Mouse (Mus musculus): ENCODE results near the gene Kcnj8. TPM values are rescaled to one million over a fixed set of nuclear protein-coding genes. Genes with fewer than 3 reads are reported as not detected.

The Kcnj8 gene
- polyA plus RNA-seq (2017; shearing (Covaris generic)), result under 1 TPM in 1 of 2 experiments, not detected in 1; 0.20 TPM

DNA sequence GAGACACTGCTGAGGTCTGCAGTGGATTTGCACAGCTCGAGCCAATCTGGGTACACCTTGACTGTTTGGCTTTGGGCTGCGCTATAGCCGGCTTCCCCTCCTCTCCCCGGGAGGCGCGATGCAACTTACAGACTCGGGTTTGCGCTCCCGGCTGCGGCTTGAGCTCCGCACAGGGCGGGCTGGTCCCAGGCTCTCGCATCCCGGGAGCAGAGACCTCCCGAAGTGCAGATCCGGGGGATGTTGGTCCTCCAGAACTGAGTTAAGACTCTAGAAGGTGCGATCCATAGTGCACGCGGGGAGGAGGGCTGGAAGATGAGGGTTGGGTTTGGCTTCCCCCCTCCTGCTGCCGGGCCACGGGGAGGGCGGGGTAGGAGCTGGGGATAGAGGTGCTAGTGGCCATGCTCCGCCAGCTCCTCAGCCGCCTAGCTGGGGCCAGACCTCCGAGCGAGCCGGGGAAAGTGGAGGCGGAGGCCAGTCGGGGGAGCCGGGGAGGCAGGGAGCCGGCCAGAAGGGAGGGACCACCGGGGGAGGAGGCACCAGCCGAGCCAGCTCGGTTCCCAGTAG lies at the start of gene Kcnj8:
Gene Kcnj8, minus strand, starts transcription at position 560 of the 564 bp plus-strand sequence.
- peak; percentile 30 for ATAC-seq

DNA sequence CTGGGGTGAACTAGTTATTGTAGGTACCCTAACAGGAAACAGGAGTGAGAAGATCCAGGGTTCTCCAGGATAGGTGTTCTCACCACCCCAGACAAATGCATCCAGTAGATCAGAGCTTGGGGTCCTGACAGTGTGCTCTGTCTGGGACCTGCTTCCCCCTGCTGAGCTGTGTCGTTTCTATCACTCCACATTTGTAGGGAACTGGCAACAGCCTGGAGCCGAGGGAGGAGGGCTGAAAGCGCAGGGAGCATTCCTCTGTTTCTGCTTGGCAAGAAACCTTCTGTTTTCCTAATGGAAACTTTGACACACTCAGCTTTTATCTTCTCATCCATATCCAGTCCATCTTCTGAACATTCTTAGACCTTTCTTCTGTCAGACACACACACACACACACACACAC lies 45.2 kb upstream of the Kcnj8 start:
- no peak for ATAC-seq

DNA sequence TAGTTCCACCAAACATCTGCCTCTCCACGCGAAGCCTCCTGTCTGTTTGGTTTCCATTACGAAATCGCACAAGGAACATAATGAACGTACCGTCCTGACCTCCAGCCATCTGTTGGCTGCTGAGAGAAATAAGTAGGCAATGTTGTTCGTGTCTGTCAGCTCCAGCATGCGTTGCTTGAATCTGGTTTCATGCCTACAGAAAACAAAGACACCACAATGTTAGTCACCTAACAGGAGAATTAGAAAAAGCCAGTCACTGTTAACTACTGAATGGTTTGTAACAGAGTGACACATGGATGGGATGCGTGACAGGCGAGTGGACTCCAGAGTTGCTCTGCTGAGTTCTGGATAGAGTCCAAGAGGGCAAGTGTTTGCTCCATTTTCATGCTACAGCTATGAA lies 42.9 kb upstream of the Kcnj8 start:
- no peak for ATAC-seq

DNA sequence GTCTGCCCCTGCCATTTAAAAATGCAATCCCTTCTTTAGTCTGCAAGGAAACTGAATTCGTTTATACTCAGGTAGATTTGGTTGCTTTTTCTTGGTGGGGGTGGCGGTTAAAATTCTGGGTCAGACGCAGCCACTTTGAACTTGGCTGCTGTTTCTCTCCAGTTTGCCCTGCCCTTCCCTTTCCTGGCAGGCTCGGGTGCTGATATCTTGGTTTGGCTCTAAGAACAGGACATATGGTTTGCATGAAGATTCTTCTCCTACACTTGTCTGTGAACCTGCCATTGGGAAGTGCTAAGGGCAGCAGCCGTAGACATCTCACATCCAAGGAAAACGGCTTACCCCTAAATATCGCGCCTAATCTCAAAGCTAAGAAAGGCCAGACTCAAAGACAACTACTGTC lies 41.0 kb upstream of the Kcnj8 start:
- ATAC-seq, result no peak

DNA sequence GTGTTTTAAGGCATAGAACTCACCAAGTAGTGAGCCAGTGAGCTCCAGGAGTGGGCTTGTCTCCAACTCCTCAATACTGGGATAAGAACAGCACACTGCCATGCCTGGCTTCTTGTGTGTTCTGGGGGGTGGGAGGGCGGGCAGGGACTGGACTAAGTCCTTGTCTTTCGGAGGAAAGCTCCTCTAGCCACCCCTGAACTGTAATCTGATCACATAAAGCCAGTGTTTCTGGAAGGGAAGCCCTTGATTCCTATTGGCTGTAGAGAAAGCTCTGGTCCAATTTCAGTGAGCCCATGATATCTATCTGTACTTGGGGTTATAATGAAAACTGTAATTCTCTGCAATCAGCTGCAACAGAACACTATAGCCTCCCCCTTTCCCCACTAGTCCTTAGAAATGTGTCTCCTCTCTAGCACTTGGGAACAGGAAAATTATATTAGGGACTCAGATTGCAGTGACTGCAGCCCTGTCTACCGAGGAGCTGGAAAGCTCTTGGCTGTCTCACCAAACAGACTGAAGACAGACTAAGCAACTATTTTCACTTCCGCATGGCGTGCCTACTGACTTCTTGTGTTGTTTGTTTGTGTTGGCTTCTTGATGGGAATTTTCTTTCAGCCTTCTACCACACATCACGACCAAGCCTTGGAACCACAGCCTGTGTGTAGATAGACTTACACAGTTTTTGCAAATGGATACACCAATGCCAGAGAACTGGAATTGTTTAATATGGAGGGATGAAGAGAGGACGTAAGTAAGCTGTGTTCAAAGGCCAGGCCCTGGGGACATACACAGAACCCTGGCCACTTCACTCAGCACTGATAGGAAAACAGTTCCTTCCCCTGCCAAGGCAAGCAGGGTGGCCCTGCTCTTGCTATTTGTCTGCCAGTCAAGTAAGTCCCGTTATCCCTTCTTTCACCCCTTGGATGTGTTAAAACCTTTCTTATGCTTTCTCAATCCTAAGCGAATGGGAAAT lies 38.3 kb upstream of the Kcnj8 start:
- no peak for ATAC-seq

DNA sequence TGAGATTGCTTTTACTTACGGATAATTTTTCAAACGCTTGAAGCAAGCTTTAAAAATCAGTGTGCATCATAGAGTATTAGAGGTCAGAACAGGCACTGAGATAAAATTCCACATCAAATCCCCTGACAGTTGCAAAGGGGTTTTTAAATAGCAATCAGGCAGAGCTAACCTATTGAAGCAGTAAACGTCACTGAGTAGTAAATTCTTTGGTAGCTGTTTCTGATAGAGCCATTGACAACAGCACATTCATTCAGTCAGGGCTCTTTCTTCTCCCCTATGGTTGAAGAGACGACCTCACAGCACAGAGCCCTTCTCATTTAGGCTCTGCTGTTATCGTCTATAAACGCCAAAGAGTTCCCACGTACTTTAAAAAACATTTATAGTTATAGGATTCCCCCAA lies 35.7 kb upstream of the Kcnj8 start:
- ATAC-seq, result no peak

DNA sequence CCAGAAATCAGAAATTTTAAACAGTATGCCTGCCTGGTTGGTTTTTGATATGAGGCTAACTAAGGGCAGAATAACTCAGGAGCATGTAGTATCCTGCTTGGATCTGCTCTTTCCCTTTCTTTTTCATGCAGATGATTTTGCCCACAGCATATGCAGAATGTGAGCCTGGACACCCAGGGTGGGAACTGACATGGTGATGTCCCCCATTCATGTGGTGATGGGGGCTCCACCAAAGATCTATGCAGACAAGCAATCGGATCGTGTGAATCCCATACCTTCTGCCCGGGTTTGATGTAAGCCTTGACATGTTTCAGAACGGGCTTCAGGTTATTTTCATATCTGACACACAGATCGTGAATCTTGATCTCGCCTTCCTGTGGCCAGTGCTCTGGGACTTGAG lies 31.4 kb upstream of the Kcnj8 start:
- no peak for ATAC-seq

DNA sequence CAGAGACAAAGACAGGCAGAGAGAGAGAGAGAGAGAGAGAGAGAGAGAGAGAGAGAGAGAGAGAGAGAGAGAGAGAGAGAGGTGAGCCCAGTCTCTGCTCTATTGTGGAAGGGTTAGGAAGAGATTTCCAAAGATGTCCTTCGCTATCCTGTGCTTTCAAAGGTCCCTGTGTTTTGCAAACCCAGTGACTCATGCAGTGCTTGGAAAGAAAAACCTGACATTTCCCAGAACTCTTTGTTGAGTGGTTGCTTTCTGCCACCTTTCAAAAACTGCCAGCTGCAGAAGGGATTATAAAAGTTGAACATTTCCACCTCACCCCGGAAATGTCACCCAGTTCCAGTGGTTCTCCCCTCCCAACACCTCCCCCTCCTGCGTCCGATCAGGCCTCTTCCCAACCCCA lies 7.4 kb upstream of the Kcnj8 start:
- no peak for ATAC-seq

DNA sequence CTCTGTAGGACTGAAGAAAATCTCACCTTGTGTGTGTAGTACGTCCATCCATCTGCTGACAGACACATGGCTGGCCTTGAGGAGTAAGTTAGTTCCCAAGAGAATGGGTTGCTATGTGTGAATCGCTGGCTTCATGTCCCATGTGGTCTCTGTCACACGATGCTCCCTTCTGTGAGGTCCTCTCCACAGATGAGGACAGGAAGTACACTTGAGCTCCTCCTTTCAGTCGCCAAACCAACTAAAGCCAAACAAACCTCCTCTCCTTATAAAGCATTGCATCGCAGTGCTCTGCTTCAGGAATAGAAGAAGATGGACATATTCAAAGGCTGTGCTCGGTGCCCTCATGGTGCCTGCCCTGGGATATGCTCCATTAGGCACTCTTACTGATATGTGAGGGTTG lies 6.4 kb upstream of the Kcnj8 start:
- no peak for ATAC-seq

DNA sequence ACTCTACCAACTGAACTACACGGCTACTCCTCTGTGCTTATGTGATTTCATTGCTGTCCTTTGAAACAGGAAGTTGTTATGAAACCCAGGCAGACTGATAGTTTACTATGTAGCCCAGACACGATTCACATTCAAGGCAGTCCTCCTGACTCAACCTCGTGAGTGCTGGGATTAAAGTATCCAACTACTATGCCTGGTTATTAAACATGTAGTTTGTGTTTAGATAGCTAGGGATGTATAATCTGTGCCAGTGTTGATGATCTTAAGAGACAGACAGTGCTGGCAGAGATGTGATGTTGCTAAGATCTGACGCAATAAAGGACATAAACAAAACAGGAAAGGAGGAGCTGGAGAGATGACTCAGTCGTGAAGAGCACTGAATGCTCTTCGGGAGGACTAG lies 1.5 kb upstream of the Kcnj8 start:
- peak; percentile 41 for ATAC-seq

DNA sequence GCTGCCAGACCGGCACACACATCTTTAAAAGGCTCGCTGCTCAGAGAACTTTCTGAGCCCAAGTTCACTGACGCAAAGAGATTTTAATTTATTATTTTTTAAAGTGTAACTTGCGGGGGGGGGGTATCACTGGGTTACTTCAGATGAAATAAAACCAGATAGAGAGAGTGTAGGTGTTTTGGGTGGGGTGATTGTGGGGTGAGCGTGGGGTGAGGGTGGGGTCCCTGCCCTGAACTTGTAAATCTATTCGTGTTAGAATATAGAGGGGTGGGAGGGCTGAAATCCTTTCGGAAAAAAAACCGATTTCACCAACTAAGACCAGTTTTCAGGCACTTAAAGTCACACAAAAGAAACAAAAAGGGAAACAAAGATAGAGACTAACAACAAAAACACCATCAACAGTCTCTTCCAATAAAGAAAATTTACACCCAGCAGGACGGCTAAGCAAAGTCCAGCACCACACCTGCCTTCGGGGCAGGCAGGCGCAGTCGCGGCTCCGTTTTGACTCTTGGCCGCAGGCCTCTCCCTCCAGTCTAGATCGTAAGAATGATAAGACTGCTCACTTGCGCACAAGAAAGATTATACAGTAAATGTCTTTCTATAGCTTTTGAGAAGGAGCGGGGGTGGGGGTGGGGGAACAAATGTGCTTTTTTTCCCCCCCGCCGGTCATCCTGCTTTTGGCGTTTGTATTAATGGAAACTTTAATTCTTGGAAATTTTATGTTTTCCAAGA lies 381 bp upstream of the Kcnj8 start:
- ATAC-seq, result no peak

DNA sequence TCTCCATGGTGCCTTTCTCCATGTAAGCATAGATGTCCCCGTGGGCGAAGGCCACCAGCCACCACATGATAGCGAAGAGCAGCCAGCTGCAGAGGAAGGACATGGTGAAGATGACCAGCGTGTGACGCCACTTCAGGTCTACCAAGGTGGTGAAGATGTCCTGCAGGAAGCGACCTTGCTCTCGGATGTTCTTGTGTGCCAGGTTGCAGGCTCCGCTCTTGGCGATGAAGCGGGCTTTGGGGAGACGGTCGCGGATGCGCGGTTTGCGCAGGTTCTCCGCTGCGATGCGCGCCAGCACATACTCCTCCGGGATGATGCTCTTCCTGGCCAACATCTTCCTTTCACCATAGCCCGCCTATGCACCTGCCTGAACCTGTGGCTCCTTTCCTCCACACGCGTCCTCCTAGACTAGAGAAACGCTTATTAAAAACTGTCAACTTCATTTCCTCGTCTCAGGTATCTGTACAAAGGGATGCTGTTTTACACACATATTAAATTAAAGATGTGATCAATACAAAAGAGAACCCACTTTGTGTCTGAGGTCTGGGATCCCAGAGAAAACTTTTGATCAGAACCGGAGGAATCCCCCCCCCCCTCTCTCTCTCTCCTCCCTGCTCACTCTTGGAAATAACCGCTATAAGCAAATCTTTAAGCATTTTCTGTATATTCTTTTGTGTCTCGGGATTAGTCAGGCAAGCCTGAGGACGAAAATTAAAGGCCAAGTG lies 1.2 kb downstream of the Kcnj8 start:
- ATAC-seq, result no peak

DNA sequence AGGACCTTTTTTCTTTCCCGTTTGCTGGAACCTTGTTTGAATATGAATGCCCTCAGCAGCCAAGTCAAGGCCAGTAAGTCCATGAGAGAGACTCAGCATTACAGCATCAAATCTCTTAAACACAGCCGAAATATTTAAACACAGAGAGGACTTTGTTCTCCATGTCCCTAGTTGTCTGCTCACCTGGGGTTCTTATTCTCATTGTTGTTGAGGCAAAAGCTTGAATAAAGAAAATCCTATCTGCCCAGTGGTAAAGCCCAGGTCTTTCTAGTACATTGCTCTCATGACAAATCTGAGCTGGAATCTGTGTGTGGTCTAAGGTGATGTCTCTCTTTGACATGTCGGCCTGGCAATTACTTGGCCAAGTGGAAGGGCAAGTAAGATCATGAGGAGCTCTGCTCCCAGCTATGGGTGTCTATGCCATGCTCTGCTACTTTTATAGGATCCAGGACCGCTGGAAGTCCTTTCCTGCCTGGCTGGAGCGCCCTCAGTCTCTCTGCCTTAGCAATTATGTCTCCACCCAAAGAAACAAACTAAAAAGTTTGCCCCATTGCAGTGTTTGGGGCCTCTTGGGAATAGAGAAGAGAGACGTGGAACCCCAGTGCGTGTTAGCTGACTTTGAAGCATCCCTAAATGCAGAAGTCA lies 2.6 kb downstream of the Kcnj8 start:
- ATAC-seq, result no peak

DNA sequence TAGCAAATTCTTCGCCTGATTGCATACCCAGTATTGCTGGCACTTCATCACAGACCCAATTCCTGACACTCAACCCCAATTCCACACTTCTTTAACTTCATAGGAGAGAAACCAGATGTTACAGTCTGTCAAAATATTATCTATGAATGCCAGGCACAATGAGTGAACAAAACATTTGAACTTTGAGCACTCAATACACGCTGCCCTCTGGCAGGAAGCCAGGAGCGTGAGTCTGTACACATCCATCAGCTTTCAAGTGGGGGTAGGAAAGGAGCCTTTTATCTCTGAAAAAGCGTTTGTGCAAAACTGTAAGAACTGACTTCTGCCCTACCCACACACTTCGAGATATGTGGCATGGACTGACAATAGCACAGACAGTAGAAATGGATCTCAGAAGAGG lies 4.0 kb downstream of the Kcnj8 start:
- ATAC-seq, result no peak

DNA sequence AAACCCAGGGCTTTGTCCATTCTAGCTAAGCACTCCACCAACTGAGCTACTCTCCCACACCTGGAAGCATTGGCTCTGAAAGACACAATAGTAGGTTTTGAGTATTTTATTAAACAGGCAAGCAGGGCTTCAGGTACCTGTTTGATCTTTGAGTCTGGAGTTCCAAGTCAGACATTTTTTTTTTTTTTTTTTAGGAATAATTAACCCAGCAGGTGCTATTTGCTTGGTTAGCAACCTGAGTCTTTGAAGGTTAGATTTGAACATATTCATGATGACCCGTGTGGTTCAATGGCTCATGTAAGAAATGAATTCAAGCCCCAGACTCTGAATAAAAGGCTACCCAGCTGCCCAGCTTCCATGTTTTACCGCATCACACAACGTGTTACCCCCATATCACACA lies 6.7 kb downstream of the Kcnj8 start:
- ATAC-seq, result no peak

DNA sequence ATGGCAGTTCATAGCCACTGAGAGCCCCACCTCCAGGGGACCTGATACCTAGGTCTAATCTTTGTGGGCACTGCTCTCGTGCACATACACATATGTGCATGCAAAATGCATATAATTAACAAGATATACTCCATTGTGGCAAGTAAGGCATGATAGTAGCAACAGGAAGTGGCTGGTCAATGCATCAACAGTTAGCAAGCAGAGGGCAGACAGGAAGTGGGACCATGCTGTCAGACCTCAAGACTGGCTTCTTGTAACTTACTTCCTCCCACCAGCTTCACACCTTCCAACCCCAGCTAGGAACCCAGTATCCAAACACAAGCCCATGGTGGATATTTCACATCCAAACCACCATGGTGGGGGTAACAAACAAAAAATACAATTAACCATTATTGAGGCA lies 10.3 kb downstream of the Kcnj8 start:
- peak; percentile 88 for ATAC-seq

DNA sequence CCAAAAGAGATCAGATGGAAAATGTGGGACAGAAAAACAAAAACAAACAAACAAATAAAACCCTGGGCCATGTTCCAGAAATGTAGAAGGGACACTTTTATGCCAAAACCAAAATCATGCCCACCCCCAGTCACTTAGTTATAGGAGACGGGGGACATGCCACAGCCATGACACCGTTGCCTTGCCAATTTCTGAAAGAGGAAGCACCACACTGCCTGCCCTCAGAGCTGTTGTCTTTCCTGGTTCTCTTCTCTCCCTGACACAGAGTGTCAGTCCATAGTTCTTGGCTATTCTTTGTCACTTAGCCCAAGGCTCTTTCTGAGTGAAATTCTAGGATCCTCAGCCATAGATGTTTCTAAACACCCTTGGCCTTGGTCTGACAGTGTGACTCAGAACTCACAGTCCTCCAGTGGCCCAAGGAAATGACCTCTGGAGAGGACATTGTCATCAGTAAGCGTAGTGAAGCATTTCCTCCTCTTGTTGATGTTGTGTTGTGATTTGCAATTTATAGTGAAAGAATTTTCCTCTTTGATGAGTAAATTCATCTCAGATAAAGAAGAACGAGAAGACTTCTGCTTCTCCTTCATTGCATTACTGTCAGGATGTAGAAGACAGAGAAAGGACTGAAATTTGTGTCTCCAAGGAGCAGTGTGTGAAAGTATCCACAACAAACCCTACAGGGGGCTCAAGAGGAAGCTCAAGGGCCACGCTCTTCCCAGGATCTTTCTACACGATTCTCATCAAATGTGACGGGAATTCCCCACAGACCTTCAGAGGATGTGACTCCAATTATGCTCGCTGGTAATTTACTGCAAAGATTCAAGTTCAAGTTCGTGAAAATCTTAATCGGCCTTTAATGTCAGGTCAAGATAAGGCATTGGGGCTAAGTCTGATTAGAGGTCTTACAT lies 12.4 kb downstream of the Kcnj8 start:
- ATAC-seq, result no peak

DNA sequence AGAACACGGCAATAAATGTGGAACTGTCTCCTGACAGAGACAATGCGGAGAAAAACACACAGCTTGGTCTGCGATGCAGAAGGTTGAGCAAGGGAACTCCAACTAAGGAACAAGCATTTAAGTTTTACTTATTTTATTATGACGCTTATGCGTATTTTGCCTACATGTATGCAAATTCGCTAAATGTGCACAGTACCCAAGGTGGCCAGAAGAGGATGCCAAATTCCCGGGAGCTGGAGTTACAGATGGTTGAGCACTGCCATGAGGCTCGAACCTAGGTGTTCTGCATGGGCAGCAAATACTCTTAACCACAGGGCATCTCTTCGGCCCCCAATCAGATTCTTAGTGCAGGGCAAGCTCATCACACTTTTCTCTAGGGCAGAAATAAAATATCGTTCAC lies 13.3 kb downstream of the Kcnj8 start:
- ATAC-seq, result no peak

DNA sequence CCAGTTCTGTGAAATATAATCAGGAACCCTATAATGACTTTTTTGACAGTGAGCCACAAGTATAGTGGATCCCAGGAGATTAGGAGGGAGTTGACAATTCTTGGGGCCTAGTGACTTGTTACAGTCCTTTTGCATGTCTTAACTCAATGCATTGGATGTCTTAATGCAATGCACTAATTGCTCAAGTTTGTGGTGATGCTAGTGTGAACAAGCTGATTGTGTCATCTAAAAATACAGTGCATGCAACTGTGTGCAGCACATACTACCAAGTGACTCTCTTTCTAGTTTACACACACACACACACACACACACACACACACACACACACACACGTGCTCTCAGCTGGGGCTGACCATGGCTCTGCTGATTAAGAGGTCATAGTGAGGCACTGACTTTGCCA lies 15.4 kb downstream of the Kcnj8 start:
- no peak for ATAC-seq

DNA sequence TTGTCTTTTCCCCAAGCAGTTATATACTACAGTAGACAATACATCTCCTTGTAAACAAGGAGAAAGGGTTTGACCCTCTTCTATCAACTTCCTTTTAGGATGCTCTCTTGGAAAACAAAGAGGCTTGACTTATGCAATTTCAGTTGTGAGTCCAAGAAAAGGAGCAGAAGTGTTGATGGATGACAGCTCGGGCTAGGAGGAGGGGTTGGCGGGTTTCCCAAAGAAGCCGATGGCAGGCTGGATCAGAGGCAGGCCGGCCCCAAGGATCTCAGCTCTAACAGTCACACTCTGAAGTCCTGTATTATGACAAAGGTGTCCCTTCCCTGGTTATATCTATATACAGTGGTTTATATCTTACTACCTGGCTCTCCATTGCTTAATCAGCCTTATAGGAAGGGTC lies 19.9 kb downstream of the Kcnj8 start:
- no peak for ATAC-seq

DNA sequence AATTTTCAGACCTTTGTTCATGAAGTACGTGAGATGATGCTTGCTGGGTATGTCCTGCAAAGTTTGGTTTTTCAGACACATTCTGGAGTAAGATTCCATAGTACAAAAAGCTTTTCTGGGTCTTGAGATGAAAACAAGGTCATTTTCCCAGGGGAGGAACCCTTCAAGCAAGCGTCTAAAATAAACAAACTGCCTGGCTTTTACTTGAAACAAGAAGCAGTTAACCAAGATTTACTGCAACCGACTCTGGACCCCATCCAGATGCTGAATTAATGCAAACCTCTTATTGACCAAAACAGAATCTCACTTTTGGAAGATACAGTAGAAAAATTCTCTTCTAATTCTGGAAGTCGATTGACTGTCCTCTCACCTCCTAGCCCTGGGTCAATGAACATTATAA lies 20.5 kb downstream of the Kcnj8 start:
- no peak for ATAC-seq

Data from activated CD4-positive, CD25-positive, alpha-beta regulatory T cell, adult 4 months (primary cell).